Mouse (Mus musculus): Measurements from ENCODE around the gene Fam81a.

The Fam81a gene

GRCm38 (mm10) chr9:70142460-70142859 lies at the start of gene Fam81a:
Gene Fam81a (minus strand): TSS chr9:70142560.
- no peak for DNase-seq (ENCODE audit: low spot score)

DNA sequence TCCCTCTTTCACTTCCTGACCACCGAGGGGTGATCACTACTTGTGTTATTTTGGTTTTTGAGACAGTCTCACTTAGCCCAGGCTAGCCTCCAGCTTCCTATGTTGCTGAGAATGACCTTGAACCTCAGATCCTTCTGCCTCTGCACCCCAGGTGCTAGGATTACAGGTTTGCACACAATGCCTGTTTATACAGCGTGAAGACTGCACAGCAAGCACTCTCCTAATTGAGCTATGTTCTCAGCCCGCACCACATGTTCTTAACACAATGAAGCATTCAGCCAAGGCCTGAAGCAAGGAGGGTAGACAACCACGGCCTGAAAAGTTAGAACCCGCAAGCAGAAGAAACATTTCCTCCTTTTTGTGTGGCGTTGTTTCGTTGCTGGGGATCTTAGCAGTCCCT lies 40.3 kb upstream of the Fam81a start:
- DNase-seq (ENCODE audit: low spot score), result no peak

DNA sequence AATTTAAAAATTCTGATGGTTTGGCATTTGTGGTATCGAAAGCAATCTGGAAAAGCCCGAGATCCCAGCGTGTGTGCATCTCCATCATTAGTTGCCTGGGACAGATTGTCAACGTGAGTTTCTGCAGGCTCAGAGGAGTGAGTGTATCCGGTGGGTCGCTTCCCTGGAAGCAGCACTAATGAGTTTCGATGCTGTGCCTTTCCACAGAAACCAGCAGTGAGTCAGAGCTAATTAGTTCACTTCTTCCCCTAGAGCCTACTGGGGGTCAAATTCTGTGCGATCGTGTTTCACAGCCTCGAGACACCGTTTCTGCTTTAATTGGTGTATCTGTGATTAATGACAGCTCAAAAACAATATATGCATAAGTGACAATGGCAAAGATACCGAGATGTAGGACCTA lies 39.4 kb upstream of the Fam81a start:
- DNase-seq (ENCODE audit: low spot score), result no peak

- DNase-seq (ENCODE audit: low spot score), result no peak
These were observed 33.9 kb upstream of the Fam81a start for GRCm38 (mm10) chr9:70176291-70176690.

DNA sequence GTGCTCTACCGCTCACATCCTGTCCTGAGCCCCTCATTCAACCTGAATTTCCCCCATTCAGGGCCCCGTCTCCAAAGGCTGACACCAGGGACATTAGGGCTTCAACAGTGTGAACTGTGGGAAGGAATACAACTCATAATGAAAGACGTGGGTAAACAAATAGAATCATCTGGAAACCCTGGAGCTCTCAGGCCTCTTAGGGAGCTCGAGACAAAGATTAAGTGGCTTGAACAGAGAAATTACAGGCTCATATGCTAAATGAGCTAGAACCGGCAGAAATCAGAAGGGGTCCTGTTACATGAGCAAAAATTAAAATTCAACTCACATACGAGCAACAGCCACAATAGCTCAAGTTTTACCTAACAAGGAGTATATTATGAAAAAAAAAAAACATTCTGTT lies 32.5 kb upstream of the Fam81a start:
- no peak for DNase-seq (ENCODE audit: low spot score)

DNA sequence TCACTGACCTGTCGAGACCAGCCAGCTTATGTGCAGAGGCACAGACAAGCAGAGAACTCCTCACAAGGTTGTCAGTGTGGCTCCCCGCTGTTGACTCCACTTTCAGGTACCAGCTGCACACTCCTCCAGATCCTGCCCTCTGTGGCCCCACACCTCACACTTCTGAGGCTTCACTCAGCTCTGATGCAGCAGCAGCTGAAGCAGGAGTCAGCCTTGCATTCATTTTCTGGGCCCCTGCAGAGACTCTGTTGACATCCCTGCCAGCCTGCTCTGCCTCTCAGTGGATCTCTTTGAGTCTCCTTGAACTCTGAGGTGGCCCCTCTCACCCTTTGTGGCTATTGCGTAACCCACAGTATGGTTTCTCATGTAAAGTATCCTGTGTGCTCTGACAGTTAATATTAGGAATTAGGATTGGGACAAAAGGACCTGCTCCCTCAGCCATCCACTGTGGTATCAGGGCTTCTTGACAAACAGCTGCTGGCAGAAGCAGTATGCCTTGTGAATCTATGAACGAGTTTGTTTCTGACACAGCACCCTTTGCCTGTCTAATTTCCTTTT lies 32.0 kb upstream of the Fam81a start:
- no peak for DNase-seq (ENCODE audit: low spot score)

- DNase-seq (ENCODE audit: low spot score), result peak; percentile 1
These were observed 26.6 kb upstream of the Fam81a start for GRCm38 (mm10) chr9:70168973-70169372.

- DNase-seq (ENCODE audit: low spot score), result no peak
These were observed 17.7 kb upstream of the Fam81a start for GRCm38 (mm10) chr9:70160071-70160470.

- no peak for DNase-seq (ENCODE audit: low spot score)
These were observed 5.3 kb upstream of the Fam81a start for GRCm38 (mm10) chr9:70147618-70148017.

GRCm38 (mm10) chr9:70145426-70145825 lies 3.1 kb upstream of the Fam81a start:
- no peak for DNase-seq (ENCODE audit: low spot score)

DNA sequence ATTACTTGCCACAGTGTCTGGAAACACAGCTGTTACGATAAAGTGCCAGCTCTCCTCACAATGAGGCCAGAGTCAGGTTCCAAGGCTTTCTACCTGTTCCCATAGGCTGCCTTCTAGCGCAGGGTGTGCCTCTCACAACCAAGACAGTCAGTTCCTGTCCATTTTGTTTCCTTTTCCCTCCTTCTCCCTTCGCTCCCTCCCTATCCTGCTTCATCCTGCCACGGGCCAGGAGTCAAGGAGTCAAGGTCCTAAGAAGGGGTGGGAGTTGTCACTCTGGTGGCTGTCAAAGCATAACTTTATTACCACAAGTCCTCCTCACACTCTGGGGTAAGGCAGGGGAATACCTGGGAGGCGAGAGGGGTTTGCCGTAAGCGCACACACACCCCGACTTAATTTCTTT lies 966 bp upstream of the Fam81a start:
- no peak for DNase-seq (ENCODE audit: low spot score)

DNA sequence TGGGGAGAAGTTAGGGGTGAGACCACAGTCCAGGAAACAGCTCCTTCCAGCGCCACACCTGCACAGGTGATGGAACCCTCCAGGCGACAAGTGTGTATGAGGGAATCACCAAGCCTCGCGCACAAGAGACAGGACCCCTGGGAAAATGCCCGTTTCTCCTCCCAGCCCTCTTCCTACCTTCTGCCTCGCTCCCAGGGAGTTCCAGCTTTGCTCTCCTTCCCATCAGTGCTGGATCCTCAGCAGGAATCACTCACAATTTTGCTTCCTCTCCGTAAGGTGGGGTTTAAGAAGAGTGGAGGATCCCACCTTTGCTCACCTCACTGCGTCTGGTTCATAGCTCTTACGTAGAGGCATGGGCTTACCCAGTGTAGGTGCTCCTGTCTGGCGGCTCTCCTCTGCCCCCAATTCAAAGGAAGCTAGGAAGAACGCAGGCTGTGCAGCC lies 454 bp downstream of the Fam81a start:
- DNase-seq (ENCODE audit: low spot score), result no peak

DNA sequence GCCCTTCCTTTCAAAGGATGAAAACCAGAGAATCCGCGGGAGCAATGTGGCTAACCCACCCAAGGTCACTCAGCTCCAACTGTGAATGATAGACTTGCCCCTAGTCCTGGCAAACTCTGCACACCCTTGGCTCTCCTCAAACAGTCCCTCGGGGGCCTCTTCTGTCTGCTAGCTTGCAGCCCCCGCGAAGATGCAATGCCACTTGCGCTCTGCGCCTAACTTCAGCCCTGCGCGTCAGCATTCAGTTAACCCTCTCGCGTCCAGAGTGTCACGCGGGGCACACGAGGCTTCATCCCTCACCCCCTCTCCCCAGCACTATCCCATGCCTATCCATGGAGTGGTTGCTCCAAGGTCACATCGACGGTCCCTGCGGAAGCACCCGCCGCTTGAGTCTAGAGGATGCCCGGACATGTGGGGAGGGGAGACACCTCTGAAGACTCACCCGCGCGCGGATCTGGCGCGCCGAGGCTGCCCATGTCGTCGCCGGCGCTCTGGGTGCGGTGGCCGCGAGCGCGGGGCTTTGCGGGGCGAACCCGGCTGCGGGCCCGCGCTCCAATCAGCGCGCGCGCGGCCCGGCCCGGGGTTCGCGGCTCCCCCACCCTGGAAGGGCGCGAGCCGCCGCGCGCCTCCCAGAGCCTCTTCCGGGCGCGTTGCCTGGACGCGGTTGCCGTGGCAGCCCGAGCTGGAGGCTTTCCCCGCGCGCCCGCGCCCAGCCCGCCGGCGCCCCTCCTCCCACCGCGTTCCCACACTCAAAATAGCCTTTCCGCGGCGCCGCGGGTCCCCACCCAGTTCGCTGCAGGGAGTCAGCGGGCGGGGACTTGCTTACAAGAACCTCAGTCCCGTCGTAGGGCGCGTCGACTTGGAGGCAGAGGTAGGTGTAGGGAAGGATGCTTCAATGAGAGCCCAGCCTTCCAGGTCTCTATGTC lies 1.2 kb downstream of the Fam81a start:
- no peak for DNase-seq (ENCODE audit: low spot score)

GRCm38 (mm10) chr9:70140340-70140739 lies 2.0 kb downstream of the Fam81a start:
- no peak for DNase-seq (ENCODE audit: low spot score)

- DNase-seq (ENCODE audit: low spot score), result no peak
These were observed 3.0 kb downstream of the Fam81a start for GRCm38 (mm10) chr9:70139331-70139885.

DNA sequence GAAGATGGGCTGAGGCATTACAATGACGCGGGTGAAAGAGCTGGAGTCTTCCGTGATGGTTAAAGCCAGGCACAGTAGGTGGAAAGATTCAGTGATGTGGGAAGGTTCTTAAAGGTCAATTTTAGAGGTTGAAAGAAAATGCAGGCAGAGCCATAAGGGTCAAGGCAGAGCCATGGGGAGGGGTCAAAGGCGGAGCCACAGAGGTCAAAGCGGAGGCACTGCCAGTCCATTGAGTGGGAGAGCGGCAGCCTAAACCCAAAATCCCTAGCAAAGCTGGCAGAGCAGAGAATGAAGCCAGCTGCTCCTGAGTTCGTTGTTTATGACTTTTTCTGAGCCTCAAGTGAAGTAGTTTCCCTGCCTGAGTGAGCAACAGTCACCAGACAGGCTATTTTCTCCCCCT lies 3.8 kb downstream of the Fam81a start:
- no peak for DNase-seq (ENCODE audit: low spot score)

GRCm38 (mm10) chr9:70137991-70138390 lies 4.4 kb downstream of the Fam81a start:
- DNase-seq (ENCODE audit: low spot score), result no peak

- no peak for DNase-seq (ENCODE audit: low spot score)
These were observed 7.2 kb downstream of the Fam81a start for GRCm38 (mm10) chr9:70135186-70135585.

GRCm38 (mm10) chr9:70134716-70135115 lies 7.6 kb downstream of the Fam81a start:
- DNase-seq (ENCODE audit: low spot score), result no peak

DNA sequence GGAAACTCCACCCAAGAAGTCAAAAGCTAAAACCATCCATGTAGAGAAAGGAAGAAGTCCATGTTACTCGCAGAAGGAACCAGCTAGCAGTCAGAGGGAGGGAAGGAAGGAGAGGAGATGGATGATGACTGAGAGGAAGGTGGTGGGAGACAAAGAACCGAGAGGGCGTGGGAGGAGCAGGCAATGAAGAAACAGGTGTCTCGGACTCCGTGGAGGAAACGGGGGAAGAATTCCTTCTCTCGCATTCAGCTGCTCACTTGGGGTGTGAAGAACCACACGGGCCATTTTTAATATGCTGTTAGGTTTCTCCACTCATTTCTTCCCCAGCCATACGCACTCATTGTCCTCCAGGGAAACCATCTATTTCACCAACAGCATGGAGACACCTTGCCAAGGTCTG lies 8.1 kb downstream of the Fam81a start:
- DNase-seq (ENCODE audit: low spot score), result no peak

DNA sequence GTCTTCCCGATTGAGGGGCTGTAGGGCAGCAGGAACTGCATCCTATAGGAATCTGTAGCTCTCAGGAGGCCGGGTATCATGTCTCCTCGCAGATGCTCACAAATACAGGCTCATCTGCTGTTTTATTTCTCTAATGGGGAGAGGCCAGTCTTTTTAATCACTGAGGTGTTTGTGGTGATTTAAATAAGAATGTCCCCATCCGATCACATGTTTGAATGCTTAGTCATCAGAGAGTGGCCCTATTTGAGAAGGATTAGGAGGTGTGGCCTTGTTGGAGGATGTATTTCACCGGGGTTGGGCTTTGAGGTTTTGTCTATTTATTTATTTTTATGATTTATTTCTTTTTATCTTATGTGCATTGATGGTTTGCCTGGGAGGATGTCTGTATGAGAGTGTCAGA lies 11.6 kb downstream of the Fam81a start:
- DNase-seq (ENCODE audit: low spot score), result no peak

DNA sequence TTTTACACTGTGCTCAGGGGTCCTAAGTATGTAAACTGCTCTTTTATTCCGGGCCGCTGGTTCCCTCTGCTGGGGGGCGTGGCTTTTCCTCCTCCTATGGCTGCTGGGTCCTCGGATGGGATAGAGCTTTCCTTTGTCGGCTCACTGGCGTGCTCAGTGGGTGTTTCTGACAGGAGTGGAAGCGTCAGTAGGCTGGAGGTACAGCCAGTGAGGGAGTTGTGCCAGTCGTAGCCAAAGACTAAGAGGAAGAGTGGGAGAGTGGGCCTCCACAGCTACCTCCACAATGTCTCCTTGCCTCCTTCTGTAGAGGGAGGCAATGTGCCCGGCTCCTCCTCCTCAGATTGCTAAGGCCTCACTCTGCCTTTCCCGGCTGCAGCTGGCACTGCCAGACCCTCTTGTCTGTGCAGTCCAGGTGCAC lies 30.5 kb downstream of the Fam81a start:
- no peak for DNase-seq (ENCODE audit: low spot score)

DNA sequence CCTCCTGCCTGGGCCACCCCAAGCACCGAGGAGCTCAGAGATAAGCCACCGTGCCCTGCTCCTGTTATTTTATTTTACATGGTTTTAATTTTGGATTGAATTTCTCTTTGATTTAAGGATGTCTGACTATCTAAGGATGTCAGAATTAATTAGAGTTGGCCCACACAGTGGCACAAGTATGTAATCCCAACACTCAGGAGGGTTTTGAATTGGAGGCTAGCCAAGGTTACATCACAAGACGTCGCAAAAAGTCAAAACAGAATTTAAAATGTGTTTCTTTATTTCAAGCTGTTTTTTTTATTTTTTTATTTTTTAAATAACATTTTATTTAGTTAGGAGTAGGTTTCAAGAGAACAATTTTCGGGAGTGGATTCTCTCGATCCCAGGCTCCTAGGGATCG lies 31.5 kb downstream of the Fam81a start:
- no peak for DNase-seq (ENCODE audit: low spot score)
